Mouse (Mus musculus) layer of hippocampus, postnatal 14 days (tissue): ENCODE measurements at regions not wholly inside any gene's neighbourhood (a gene's known extent, or its start where the extent isn't known, plus 50 kb on each side); places are given as distances from the start of the nearest gene placed in this dataset.

ENCODE experiments used
- DNase-seq, 2 experiments: peaks; one replicate each; pipeline ENCODE4 v3.0.0; 2021 to 2022; ENCODE audit warnings: low spot score in 2 of 2, mixed read lengths in 1 of 2

DNA sequence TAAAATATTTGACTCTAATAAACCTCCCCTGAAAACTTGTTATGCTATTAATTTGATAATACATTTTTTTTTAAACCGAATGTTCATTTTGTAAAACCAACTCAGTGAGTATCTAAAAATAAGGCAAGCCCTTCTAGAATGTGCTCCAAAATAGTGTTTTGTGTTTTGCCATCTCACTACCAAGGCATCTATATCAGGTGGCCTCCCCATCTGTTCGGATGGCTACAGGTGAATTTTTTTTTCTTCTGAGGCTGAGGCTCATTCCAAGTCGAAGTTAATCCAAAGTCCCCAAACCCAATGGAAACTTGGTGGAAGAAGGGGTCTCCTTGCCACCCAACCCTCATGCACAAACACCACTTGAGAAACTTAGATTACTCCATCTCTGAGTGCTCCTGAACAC is 396.3 kb upstream of the 3110018I06Rik start:
- DNase-seq, result no peak

DNA sequence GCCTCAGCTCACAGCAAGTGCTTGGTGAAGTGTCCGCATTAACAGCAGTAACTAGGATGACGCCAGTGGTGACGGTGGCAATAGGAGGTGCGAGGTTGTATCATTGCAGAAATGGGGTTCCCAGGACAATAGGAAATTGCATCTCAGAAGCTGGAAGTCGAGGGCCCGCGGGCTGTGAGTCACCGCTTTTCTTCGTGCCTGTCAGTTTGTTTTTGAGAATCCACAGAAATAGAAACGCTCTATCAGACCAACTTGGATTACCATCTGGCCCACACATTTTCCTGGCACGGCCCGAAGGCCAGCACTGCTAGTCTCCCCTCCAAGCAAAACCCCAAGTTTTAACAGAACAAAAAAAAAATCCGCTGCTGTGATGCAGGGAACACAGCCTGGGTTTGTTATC is 395.1 kb upstream of the 3110018I06Rik start:
- peak; percentile 34 to 74 for DNase-seq

DNA sequence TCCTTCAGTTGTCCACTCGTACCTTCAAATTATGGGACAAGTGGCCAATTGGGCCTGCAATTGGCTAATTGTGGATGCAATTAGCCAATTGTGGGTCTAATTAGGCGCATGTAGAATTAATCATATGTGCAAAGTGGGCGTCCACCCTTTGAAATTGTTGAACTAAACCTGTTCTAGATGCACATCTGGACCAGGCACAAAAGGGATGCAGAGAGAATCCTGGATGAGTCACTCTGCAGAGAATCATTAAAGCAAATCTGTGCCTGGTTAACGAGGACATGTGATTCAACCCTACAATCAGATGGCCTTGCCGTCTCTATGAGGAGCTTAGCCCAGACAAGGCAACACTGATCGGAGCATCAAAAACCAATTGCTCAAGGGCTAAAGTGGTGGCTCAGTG is 393.0 kb upstream of the 3110018I06Rik start:
- no peak for DNase-seq

DNA sequence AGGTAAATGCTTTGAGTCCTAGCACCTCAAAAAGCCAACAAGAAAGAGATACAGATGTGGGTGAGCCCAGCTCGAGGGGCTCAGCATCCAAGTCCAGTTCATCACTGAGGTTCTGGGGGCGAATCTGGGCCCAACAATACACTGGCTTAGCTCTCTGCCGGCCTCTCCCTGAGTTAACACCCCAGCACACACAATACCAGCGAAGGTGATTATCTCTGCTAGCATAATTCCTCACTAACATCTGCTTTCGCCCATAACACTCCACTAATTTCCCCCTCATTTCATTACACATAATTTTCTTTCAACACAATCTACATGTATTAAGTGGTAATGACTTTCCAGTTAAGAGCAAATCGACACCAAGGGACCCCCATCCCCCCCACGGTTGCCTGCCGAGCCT is 383.9 kb upstream of the 3110018I06Rik start:
- no peak for DNase-seq

DNA sequence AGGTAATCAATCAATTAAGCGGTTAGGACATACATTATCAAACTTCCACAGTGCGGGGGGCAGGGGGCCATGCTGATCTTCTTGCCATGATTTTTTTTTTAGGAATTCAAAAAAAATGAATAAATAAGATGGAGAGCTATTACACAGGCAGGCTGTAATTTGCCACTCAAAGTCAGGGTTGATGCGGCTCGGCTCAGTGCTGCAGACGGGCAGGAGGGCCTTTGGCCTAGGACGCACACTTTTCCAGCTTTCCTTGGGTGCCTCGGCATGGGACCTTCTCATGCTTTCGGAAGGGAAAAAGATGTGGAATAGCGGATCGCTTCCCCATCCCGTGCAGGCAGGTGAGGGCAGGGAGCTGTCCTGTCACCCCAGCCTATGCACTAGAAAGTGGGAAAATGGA is 383.4 kb upstream of the 3110018I06Rik start:
- no peak for DNase-seq

DNA sequence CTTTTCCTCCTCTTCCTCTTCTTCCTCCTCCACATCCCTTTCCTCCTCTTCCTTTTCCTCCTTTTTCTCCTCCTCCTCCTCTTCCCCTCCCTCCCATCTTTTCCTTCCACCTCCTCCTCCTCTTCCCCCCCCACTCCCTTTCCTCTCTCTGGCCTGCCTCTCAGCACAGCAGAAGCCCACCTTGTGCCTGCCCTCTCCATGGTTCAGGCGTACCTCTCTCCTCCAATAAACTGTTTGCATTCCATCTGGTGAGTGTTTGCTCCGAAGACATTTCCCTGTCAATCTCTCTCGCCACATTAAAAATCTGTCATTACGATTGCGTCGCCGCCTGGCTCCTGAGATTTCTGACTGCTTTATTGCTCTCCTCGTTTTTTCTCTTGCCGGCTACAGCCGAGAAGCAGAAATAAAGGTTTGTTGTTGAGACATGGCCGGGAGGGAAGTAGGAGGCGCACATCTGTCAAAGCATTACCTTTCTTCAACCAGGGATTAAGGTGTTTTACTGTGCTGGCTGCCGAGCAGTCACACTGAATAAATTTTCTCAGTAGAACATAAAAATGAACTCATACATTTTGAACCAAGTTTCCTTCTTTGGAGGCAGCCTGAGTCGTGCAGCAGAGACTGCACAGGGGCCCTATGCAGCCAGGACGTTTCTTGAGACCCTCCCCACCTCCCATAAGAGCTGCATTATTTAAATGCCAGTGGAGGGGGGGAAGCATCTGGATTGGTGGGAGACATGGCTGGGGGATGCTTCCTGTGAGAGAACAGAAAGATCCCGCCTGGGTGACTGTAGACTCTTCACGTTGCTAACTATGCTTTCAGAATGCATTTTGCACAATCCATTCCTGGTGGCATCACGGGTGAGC is 376.3 kb upstream of the 3110018I06Rik start:
- peak; percentile 24 to 27 for DNase-seq

DNA sequence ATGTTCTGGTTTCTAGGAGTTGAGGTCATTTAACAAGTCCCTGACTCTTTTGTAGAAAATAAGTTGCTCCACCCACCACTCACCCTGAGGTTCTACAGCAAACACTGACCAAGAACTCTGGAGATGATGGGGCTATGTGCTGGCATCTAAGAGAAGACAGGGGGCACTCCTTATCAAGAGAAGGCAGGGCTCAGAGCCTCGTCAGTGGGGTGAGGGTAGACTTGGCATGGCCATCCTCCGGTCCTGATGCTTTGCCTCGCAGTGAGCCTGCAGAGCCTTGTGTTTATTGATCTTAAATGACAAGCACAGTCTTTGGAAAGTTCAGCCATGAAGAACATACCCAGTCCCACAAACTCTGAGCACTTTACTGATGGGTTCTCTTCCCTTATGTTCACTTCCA is 370.1 kb upstream of the 3110018I06Rik start:
- no peak for DNase-seq

DNA sequence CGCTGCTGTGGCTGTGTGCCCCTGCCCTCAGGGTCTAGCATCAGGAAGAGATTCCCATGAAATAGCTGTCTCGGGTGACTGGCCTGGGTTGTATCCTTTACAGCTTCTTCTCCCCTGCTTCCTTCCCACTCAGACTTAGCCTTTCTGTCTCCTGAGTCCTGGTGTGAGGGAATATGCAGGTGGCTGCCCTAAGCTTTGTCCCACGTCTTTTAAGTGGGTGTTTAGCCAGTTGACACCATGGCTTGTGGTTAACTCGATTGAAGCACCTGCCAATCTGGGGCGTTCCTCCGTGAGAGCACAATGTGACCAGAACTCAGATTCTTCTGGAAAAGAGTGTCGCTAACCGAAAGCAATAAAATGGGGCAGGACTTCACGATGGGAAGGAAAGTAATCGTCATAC is 369.4 kb upstream of the 3110018I06Rik start:
- DNase-seq, result no peak

DNA sequence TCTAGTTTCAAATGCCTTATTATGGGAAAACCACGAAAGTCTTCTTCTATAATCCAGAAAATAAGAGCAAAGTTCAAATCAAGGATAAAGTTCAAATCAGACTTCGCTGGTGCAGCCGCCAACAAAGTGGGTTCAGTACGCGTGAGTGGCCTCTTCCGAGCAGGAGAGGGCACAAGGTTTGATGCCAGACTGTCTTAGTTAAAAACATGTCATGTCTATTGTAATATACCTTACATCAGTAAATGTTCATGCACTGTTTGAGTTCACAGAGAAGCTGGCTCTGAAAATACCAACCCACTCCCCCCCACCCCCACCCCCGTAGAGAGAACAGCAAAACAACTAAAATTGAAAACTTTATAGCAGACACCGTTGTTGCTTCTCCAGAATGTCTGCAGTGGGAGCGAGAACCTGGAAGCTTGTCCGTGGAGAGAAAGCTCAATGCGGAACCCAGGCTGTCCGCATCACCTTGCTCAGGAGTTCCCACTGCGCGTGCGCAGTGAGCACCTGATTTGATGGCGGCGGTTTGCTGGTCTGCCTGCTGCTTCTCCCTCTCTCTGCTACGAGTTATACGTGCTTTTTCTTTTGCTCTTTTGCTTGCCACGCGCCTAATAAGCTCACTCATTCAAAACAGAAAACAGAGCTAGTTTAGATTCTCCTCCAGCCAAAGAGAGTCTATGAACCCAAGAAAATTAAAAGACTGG is 367.8 kb upstream of the 3110018I06Rik start:
- no peak for DNase-seq

DNA sequence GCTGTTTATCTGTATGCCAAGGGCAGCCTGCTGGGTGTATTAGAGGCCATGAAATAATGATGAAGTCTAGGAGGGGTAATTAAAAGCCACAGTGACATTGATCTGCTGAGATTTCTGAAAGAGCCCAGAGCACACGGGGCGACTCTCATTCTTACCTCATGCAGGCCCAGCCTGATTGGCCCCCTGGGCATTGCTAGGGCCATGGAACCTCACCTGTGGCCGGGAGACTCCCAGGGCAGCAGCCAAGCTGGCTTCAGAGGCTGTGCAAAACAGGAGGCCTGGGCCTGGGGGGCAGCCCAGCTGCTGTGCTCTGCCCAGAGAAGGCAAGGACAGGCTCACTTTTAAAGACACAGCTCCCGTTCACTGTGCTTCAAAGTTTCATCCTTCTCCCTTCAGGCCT is 366.4 kb upstream of the 3110018I06Rik start:
- DNase-seq, result no peak

DNA sequence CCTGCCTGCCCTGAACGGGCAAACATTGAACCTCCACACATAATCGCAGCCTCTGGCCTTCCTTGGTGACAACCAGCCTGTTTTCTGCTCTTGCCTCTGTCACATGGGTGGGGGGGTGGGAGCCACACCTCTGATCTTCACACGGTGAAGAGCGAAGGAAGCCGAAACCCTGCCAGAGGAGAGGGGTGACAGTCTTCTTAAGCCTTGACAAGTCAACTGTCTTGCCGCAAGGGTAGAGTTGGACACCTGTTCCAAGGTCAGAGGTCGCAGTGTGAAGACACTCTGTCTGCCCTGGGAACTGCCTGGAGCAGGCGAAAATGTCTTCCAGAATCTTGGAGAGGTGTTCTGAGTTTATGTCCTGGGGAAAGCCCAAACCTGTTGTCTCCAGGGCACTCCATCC is 364.8 kb upstream of the 3110018I06Rik start:
- DNase-seq, result no peak

DNA sequence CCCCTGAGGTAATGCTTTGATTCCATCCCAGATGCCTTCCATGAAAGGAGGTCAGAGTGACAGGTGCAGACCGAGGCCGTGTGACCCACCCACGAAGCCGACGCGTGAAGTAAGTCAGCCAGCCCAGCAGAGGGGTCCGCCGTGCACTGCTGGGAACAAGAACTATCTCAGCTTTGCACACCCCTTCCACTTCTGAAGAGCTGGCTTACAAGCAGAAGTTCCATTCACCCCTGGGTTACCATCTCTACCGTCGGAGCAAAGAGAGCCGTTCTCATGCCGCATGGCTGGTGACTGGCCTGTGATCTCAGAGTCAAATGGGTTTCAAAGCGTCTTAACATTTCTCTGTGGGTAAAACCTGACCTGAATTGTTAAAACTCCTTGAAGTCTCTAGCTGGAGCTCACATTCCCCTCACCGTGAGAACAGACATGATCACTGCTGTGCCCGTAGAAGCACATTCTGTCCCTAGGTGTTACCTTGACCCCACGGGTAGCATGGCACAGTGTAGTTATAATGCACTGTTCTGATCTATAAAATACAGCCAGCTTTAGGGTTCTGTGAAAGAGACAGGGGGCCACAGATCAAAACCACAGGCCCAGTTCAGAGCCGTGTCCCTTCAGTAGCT is 364.1 kb upstream of the 3110018I06Rik start:
- DNase-seq, result no peak

DNA sequence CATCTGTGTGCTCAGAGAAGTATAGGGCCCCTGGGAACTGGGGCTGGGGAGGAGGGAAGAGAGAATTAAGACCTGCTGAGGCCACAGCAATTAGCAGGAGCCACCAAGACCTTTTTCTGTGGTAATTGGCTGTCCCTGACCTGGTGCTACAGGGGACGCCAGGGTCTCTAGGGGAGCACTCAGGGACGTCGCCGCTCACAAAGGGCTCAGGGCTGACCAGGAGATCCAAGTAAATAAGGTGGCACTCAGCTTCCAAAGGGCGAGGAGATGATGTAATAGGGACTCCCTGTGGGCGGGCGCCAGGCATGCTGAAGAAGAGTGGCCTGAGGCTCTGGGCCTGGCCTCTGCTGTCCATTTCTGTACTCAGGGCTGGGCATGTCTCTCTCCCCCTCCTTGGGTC is 363.2 kb upstream of the 3110018I06Rik start:
- DNase-seq, result no peak

DNA sequence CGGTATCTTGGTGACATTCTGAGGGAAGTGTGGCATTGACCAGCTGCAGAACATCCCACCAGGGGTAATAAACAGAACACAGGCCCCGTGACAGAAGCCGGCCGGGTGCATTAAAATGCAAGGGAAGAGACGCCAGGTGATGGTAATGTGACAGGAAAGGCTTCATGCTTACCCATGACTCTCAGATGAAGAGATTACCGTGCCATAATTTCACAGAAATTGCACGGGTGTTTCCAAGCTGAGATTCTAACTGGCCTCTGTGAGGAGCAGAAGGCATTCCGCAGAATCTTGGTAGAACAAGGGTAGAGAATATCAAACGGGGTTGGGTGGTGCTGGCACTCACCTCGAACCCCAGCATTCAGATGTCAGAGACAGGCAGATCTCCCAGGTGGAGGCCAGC is 362.4 kb upstream of the 3110018I06Rik start:
- DNase-seq, result no peak

DNA sequence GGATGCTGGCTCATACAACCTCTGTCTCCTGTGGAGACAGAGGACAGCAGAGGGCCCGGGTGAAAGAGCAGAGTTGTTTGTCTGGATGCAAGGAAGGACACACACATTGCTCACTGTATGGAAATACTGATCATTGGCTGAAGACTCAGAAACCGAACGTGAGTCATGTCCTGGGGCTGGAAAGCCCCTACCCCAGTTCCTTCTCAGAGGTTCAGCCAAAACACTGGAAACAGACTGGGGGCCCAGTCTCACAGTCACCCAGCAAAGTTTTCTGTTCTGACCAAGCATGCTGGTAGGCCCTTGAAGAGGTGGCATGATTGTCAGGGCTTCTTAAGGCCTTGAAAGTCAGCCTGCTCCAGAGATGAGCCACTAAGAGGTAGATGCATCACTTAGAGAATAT is 360.8 kb upstream of the 3110018I06Rik start:
- DNase-seq, result no peak

DNA sequence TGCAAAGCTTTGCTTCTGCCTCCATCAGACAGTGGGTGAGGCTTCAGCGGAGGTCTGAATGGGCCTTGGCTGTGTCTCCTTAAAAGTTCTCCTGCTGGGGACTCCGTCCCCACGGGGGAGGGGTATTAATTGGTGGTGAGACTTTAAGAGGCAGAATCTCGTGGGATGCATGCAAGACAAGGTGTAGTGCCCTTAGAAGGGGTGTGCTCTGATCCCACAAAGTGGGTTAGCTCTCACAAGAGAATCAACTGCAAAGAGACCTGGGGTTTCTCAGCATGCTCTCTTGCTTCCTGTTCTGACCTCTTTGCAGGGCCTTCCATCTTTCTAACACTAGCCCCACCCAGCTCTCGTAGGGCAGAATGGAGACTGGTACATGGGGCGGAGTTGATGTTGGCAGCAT is 359.2 kb upstream of the 3110018I06Rik start:
- DNase-seq, result no peak

DNA sequence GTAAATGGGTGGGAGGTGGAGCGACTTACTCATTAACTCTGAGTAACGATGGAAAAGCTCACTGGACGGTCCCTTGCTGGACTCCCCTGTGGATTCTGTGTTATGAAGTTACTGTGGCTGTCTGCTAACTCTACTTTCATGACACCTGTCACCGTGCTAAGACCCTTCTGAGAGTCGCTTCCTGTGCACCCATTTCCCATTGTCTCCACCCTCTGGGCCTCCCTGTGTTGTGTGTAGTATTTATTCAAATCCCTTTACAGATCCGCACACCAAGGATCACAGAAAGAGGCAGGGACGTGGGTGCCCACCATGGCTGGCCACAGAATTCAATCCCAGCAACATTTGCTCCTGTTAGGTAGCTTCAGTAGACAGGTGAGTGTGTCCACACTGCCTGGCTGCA is 357.1 kb upstream of the 3110018I06Rik start:
- no peak for DNase-seq

DNA sequence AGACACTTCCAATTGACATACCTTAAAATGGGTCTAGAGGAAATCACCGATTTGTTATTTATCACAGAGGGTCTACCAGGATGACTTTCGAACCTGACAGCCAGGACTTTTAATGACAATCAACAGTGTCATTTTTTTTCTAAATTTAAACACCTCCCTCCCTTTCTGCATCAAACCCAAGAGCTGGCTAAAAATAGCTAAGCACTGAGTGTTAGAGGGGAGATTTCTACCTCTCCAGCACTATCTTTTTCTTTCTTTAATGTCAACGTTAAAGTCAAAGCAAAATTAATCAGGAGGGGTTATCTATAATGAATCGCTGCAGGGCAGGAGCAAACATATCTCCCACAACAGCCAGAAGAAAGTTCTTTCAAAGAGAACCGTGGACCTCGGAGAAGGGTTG is 356.6 kb upstream of the 3110018I06Rik start:
- no peak for DNase-seq

DNA sequence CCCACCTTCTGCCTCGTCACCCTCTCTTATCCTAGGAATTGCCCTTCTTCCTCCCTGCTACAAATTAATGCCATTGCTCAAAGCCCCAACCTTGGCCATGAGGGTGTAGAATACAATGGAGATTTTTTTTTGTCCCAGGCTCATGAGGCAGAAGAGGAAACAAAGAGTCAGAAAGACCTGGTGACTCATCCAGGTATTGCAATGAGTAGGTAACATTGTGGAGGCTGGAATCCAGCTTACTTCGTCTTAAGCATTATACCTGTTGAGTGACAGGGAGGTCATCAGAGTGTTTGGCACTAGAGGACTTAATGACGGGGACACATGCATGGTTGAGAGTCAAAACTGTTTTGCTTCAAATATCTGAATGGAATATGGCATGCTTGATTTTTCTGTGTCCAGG is 355.9 kb upstream of the 3110018I06Rik start:
- no peak for DNase-seq

DNA sequence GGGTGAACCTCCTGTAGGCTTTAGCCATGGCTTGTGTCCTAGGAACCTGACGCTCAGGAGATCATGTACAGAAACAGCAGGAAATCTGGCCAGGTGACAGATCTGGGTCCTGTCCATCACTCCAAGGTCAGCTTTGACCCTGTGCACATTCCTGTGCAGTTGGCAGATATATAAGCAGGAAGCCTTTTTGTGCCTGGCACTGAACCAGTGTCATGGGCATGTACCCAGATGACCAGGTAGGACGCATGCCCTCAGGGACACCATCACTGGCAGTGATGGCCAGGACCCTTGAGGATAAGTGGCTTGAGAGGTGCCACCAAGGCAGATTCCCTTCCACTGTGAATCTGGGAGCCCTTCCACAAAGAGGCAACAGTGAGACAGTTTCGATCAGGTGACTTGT is 354.1 kb upstream of the 3110018I06Rik start:
- no peak for DNase-seq

DNA sequence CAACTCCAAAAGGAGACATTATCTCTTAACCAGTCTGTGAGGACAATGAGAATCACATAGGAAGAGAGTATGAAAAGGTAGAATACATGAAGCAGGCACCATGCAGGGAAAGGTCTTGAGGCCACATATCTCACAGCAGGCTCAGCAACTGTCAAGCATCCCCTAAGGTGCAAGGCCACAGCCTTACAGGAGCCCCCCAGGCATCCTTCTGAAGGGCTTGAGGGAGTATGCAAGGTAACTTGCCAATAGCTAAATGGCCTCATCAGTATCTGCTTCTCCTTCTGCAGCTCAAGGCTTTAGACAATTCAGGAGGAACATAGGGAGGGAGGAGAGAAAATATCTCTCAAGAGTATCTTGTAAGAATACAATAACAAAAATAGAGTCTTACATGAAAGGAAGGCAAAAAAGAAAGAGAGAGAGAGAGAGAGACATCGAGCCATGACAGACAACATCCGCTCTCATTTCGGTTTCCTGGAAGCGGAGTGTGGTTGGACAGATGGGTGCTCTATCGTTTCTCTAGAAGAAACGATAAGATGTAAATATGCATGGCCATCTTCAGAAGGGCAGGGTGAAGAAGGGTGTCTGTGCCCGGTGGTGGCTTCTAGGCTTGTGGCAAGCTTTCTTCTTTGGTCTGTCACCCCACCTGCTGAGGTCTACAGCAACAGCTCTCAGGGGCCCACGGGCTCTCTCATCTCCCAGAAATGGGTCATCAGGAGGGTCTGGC is 349.6 kb upstream of the 3110018I06Rik start:
- DNase-seq, result no peak
